Mouse (Mus musculus): ENCODE measurements around the gene Fbxl17. TPM values are rescaled to one million over a fixed set of nuclear protein-coding genes. Genes with fewer than 3 reads are reported as not detected.

The Fbxl17 gene
- polyA plus RNA-seq, 1 experiment from 2014 or later = 11.1 TPM

DNA sequence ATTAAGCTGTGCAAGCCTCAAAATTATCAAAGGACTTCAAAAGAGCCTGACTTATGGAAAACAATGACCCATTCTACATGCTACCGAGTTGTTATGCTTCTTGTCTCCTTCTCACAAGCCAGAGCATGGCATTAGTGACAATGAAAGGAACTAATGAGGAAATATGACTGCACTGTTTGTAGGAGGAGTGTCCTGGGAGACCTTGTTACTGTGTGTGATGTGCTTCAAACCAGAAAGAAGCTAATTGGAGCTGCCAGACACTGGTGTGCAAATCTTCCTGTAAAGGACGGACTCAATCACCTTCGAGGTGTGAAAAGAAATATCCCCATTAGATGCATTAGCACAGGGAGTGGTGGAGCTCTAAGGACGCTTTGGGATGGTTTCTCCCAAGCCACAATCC, 270.7 kb downstream of the Fbxl17 start:
- Histone ChIP-seq H3K27ac (no peak overlapping the region), H3K9ac (no peak overlapping the region), H3K4me3 (no peak overlapping the region), H3K4me1 (replicated peaks) (no peaks in the 10 kb centered on the region), H3K4me2 (no peak overlapping the region), H3K27me3 (no peaks in the 10 kb centered on the region), H3K9me3 (replicated peaks) (no peaks in the 10 kb centered on the region), H3K36me3 (no peaks in the 10 kb centered on the region)
- 74% methylated on average over 4 of the region's 4 CpGs for WGBS
- no peak for ATAC-seq (replicated peaks; ENCODE audit: insufficient number of reproducible peaks, insufficient read depth, low FRiP score, low read depth)

DNA sequence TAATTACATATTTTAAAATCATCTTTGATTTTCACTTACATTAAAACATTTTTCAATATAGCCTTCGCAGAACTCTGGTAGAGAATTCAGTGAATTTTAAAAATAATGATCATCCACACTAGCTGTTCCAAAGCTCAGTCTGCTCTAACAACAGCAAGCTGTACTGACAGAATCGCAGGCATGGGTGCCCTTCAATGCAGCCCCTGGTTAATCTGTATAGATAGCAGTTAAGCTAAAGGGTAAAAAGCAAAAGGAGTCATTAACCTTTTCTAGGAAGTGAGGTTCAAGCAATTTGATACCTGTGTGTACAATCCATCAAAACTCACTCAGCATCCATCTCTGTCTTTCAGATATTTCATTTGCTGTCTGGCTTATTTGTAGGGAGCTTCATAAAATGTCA, 273.4 kb downstream of the Fbxl17 start:
- Histone ChIP-seq H3K27ac (no peak overlapping the region), H3K9me3 (replicated peaks) (no peaks in the 10 kb centered on the region), H3K4me1 (replicated peaks) (no peaks in the 10 kb centered on the region), H3K9ac (no peak overlapping the region), H3K4me2 (no peak overlapping the region), H3K27me3 (no peaks in the 10 kb centered on the region), H3K4me3 (no peak overlapping the region), H3K36me3 (no peaks in the 10 kb centered on the region)
- WGBS = 73% methylated on average over 2 of the region's 2 CpGs
- ATAC-seq (replicated peaks; ENCODE audit: insufficient number of reproducible peaks, insufficient read depth, low FRiP score, low read depth) = no peak

DNA sequence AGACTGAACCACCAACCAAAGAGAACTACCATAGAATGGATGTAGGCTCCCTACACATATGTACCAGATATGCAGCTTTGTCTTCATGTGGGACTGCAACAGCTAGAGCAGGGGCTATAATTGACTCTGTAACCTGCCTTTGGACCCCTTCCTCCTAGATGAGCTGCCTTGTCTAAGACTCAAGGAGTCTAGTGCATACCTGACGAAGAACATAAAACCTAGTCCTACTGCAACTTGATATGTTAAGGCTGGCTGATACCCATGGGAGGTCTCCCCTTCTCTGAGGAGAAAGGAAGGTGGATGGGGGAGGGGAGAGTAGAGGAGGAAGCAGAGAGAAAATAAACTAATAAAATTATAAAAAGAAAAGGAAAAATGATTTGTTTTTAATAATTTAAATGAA, 273.9 kb downstream of the Fbxl17 start:
- no peak overlapping the region for H3K9ac ChIP-seq
- no peaks in the 10 kb centered on the region for H3K36me3 ChIP-seq
- no peak overlapping the region for H3K27ac ChIP-seq
- no peak overlapping the region for H3K4me3 ChIP-seq
- no peak overlapping the region for H3K4me2 ChIP-seq
- no peak for ATAC-seq (replicated peaks; ENCODE audit: insufficient number of reproducible peaks, insufficient read depth, low FRiP score, low read depth)
- 83% methylated on average over 1 of the region's 1 CpGs for whole genome bisulfite sequencing
- H3K9me3 ChIP-seq (replicated peaks) = no peaks in the 10 kb centered on the region
- no peaks in the 10 kb centered on the region for H3K4me1 ChIP-seq (replicated peaks)
- H3K27me3 ChIP-seq = no peaks in the 10 kb centered on the region

DNA sequence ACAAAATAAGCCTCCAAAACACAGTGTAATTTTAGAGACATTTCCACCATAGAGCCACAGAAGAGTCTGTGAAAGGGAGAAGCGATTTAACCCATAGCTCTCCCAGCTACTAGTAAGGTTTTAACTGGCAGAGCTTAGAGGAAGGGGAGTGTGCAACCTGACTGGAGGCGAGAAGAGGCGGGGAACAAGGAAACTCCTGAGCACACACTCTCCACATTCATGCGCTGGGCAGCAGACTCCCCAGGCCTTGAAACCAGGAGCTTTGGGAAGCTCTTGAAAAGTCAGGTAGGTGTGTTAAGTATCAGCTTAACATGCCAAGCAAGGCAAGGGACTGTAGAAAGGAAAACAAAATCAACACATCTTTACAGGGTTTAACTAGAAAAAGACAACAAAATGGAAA, 276.1 kb downstream of the Fbxl17 start:
- no peaks in the 10 kb centered on the region for H3K9me3 ChIP-seq (replicated peaks)
- H3K9ac ChIP-seq = no peak overlapping the region
- H3K4me1 ChIP-seq (replicated peaks) = no peaks in the 10 kb centered on the region
- no peaks in the 10 kb centered on the region for H3K36me3 ChIP-seq
- H3K27ac ChIP-seq = no peak overlapping the region
- no peaks in the 10 kb centered on the region for H3K27me3 ChIP-seq
- no peak for ATAC-seq (replicated peaks; ENCODE audit: insufficient number of reproducible peaks, insufficient read depth, low FRiP score, low read depth)
- H3K4me3 ChIP-seq = no peak overlapping the region
- no peak overlapping the region for H3K4me2 ChIP-seq
- 68% methylated on average over 4 of the region's 4 CpGs for WGBS

DNA sequence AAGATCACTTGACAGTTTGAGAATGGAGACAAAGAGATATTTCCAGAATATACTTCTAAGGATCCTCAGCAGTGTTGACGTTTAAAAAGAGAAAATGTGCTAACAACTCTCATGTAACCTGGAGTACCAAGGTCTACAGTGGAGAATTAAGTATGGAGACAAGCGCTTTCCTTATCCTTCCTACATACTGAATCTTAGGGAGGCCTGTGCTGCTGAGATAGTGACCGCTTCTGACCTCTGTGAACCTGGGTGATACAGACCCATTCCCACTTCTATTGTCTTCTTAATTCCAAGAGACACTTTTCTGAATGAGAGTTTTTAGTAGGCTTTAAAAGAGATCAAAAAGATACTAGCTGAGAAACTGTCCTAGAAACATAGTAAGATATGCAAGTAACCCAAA, 278.2 kb downstream of the Fbxl17 start:
- H3K9ac ChIP-seq = no peak overlapping the region
- no peak overlapping the region for H3K27ac ChIP-seq
- no peak overlapping the region for H3K4me2 ChIP-seq
- no peaks in the 10 kb centered on the region for H3K9me3 ChIP-seq (replicated peaks)
- WGBS = 80% methylated on average over 3 of the region's 3 CpGs
- no peaks in the 10 kb centered on the region for H3K4me1 ChIP-seq (replicated peaks)
- ATAC-seq (replicated peaks; ENCODE audit: insufficient number of reproducible peaks, insufficient read depth, low FRiP score, low read depth) = no peak
- H3K4me3 ChIP-seq = no peak overlapping the region
- no peaks in the 10 kb centered on the region for H3K27me3 ChIP-seq
- H3K36me3 ChIP-seq = no peaks in the 10 kb centered on the region

DNA sequence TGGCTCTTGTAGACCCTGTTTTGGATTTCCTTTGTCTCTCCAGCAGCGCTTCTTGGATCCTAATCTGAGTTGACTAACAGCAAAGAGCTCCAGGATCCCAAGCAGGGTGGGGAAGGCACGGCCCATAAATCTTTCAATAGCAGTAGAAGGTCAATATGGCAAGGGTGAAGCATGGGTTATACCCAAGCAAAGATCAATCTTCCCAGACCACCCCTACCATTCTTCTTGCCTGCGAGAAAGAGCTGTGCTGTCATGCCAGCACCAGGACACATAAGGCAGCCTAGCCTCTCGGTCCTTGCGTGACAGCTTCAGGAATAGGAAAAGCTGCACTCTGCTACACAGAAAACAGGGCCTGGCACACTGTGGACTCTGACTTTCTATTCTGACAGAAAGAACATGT, 279.0 kb downstream of the Fbxl17 start:
- H3K36me3 ChIP-seq = no peaks in the 10 kb centered on the region
- no peak overlapping the region for H3K27ac ChIP-seq
- no peak overlapping the region for H3K9ac ChIP-seq
- H3K4me1 ChIP-seq (replicated peaks) = no peaks in the 10 kb centered on the region
- no peak overlapping the region for H3K4me2 ChIP-seq
- 78% methylated on average over 5 of the region's 5 CpGs for WGBS
- H3K27me3 ChIP-seq = no peaks in the 10 kb centered on the region
- no peak for ATAC-seq (replicated peaks; ENCODE audit: insufficient number of reproducible peaks, insufficient read depth, low FRiP score, low read depth)
- H3K9me3 ChIP-seq (replicated peaks) = no peaks in the 10 kb centered on the region
- H3K4me3 ChIP-seq = no peak overlapping the region

DNA sequence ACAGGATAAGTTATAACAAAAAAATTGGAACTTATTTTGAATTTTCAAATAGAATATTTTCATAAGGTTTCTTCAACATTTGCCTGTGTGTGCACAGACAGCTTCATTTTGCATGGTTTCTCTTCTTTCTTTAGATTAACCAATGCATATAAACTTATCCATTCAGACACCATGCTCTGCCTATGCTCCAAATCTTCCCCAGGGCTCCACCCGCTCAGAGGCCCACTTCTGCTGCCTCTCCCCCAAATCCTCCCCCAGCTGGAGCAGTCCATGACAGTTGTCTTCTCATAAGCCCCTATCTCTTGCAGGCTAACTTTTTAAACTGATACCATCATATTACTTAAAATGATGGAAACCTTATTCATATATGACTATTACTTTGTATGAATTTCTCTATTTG, 282.8 kb downstream of the Fbxl17 start:
- H3K4me1 ChIP-seq (replicated peaks) = no peaks in the 10 kb centered on the region
- no peaks in the 10 kb centered on the region for H3K27me3 ChIP-seq
- H3K4me2 ChIP-seq = no peak overlapping the region
- H3K27ac ChIP-seq = no peak overlapping the region
- no peaks in the 10 kb centered on the region for H3K36me3 ChIP-seq
- H3K9me3 ChIP-seq (replicated peaks) = no peaks in the 10 kb centered on the region
- 88% methylated on average over 1 of the region's 1 CpGs for WGBS
- no peak for ATAC-seq (replicated peaks; ENCODE audit: insufficient number of reproducible peaks, insufficient read depth, low FRiP score, low read depth)
- no peak overlapping the region for H3K9ac ChIP-seq
- H3K4me3 ChIP-seq = no peak overlapping the region

DNA sequence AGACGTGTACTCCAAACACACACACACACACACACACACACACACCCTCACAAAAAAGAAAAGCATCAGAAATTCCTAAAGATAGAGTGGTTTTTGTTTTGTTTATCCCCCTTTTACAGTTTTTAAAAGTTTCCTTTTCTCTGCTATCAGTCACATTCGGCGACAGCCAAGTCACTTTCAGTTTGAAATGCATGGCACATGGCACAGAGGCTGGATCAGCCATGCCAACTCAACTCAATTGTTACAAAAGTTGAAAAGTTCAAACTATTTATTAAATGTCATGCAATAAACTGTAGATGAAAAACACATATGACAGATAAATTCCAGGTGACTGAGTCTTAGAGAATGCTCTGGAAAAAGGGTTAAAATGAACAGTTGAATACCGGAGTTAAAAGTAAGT, 287.8 kb downstream of the Fbxl17 start:
- Histone ChIP-seq H3K9me3 (replicated peaks) (no peaks in the 10 kb centered on the region), H3K9ac (no peak overlapping the region), H3K27me3 (no peaks in the 10 kb centered on the region), H3K4me3 (no peak overlapping the region), H3K4me2 (no peak overlapping the region), H3K27ac (no peak overlapping the region), H3K4me1 (replicated peaks) (no peaks in the 10 kb centered on the region), H3K36me3 (no peaks in the 10 kb centered on the region)
- 88% methylated on average over 4 of the region's 4 CpGs for WGBS
- ATAC-seq (replicated peaks; ENCODE audit: insufficient number of reproducible peaks, insufficient read depth, low FRiP score, low read depth) = no peak

DNA sequence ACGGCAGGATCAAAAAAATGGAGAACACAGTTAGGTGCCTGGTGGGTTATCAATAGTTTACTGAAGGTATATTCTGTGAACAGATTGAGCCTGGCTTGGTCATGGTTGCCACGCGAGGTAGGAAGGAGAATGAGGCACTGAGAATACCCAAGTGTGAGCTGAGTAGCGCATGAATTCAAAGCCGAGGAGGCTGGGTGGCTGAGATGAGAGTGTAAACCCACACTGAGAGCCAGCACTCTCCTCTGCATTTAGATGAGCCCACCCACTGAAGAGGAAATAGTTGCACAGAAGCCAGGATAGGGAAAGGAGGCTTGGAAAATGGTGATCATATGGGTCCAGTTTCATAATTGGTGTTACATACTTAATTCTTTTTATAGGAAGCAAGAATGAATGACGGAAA, 290.7 kb downstream of the Fbxl17 start:
- Histone ChIP-seq H3K9ac (no peak overlapping the region), H3K36me3 (no peaks in the 10 kb centered on the region), H3K9me3 (replicated peaks) (no peaks in the 10 kb centered on the region), H3K4me3 (no peak overlapping the region), H3K27ac (no peak overlapping the region), H3K4me2 (no peak overlapping the region), H3K4me1 (replicated peaks) (no peaks in the 10 kb centered on the region), H3K27me3 (no peaks in the 10 kb centered on the region)
- 95% methylated on average over 6 of the region's 6 CpGs for WGBS
- ATAC-seq (replicated peaks; ENCODE audit: insufficient number of reproducible peaks, insufficient read depth, low FRiP score, low read depth) = no peak

DNA sequence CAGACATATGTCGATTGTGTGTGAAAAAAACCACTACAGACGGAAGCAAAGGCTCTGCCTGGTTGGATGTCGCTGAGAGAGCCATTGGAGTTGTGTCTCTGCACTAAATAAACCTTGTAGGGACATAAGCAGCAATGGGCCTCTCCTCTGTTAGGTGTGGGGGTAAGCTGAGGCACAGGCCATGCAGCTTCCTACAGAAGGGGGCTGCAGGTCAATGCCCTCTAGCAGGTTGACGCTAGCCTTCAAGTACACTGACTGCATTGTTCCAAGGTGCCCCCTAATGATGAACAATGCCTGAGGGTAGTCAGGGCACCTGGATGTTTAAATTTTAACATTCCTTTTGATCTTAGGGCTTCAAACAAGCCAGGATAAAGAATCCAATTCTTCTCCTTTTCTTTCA, 291.5 kb downstream of the Fbxl17 start:
- Histone ChIP-seq H3K36me3 (no peaks in the 10 kb centered on the region), H3K27ac (no peak overlapping the region), H3K27me3 (no peaks in the 10 kb centered on the region), H3K9me3 (replicated peaks) (no peaks in the 10 kb centered on the region), H3K9ac (no peak overlapping the region), H3K4me3 (no peak overlapping the region), H3K4me2 (no peak overlapping the region), H3K4me1 (replicated peaks) (0 out of 2 replicates have a peak, but pooled peaks cover 3% of the 10 kb centered on the region)
- 81% methylated on average over 4 of the region's 4 CpGs for whole genome bisulfite sequencing
- ATAC-seq (replicated peaks; ENCODE audit: insufficient number of reproducible peaks, insufficient read depth, low FRiP score, low read depth) = no peak

DNA sequence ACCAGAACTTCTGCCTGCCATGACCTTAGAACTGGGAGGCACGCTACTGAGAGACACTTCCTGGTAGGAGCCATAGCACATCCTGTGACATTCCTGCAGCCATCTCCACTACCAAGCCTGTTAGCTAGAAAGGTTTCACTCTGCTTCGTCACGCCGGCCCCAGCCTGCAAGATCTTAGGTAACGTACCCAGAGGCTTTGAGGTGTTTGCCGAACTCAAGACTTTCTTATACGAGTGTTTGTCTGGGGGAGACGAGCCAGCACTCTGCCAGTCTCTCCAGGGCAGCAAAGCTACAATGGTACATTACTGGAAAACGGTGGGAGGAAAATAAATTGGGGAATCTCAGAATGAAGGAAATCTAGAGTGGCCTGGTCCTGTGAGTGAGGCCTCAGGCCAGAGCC, 292.1 kb downstream of the Fbxl17 start:
- WGBS = 88% methylated on average over 9 of the region's 9 CpGs
- no peak overlapping the region for H3K27ac ChIP-seq
- H3K9ac ChIP-seq = no peak overlapping the region
- H3K9me3 ChIP-seq (replicated peaks) = no peaks in the 10 kb centered on the region
- ATAC-seq (replicated peaks; ENCODE audit: insufficient number of reproducible peaks, insufficient read depth, low FRiP score, low read depth) = no peak
- H3K36me3 ChIP-seq = no peaks in the 10 kb centered on the region
- no peaks in the 10 kb centered on the region for H3K27me3 ChIP-seq
- H3K4me3 ChIP-seq = no peak overlapping the region
- H3K4me1 ChIP-seq (replicated peaks) = 0 out of 2 replicates have a peak, but pooled peaks cover 3% of the 10 kb centered on the region
- H3K4me2 ChIP-seq = no peak overlapping the region

DNA sequence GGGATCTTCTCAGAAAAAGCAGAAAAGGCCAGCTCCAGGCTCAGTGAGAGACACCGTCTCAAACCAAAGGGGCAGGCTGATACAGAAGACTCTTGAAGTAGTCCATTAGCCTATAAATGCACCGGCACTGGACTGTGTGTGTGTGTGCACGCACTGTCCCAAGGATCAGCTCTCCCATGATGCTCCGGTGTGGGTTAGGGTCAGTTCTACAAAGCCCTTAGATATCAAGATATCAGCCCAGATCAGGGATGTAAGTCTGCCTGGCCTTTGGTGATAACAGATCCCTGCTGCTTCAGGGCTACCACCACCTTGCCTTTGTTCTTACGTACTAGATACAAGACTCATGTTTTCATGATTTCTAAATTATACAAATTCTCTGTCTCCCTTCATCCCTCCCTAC, 294.5 kb downstream of the Fbxl17 start:
- 0 out of 2 replicates have a peak, but pooled peaks cover 3% of the 10 kb centered on the region for H3K4me1 ChIP-seq (replicated peaks)
- H3K9me3 ChIP-seq (replicated peaks) = no peaks in the 10 kb centered on the region
- H3K4me2 ChIP-seq = no peak overlapping the region
- whole genome bisulfite sequencing = 88% methylated on average over 5 of the region's 5 CpGs
- no peaks in the 10 kb centered on the region for H3K36me3 ChIP-seq
- no peak overlapping the region for H3K27ac ChIP-seq
- H3K4me3 ChIP-seq = no peak overlapping the region
- no peak for ATAC-seq (replicated peaks; ENCODE audit: insufficient number of reproducible peaks, insufficient read depth, low FRiP score, low read depth)
- H3K27me3 ChIP-seq = no peaks in the 10 kb centered on the region
- H3K9ac ChIP-seq = no peak overlapping the region
